Mouse (Mus musculus): Measurements from ENCODE around the gene Cxcl10. TPM values are rescaled to one million over a fixed set of nuclear protein-coding genes. Genes with fewer than 3 reads are reported as not detected.

The Cxcl10 gene
- polyA plus RNA-seq, 1 experiment: not detected

DNA sequence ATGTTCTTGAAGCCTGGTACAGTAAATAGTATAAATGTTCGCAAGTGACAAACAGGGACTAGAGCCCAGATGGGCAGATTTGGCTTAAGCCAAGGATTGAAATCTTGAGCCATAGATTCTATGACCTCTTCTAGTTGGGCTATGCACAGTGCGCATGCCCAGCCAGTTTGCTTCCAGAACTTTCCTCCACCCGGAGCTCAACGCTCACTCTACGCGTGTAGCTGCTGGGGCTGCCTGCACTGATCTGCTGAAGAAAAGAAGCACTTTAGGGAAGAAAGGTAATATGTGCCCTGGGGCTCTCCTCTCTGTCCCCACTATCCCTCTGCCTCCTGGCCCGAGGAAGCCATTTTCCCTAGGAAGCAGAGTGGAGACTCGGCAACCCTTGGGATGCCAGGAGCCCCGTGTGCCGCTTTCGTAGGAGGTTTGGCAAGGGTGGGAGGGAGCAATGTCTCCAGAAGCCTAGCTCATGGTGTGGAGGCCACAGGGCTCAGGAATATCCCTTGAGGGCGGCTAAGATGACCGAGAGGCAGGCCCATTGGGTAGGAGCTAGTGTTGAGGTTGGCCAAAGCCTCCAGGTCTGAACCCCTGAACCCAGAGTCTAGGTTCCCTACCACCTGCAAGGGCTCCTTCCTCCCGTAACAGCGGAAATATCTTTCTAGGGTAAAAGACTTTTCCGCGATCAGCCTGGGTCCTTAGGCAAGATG lies 16.9 kb downstream of the Cxcl10 start, which contains the start of gene Art3:
Gene Art3, plus strand, starts transcription at position 193 of the 704 bp plus-strand sequence.
- Histone ChIP-seq H3K27me3 (ENCODE audit: control insufficient read depth) (peaks cover 7% of the 10 kb centered on the region), H3K9me3 (ENCODE audit: control insufficient read depth, low read length) (no peaks in the 10 kb centered on the region), H3K4me3 (replicated peaks) (no peak within 1 kb of the TSS), H3K4me1 (ENCODE audit: control insufficient read depth) (no peaks in the 10 kb centered on the region), H3K36me3 (ENCODE audit: control insufficient read depth) (no peaks in the 10 kb centered on the region)
- TF ChIP-seq TAL1 (IDR thresholded peaks at IDR 0.05; ENCODE audit: low read length) (no peak), GATA1 (IDR thresholded peaks at IDR 0.05; ENCODE audit: low read length) (no peak)

DNA sequence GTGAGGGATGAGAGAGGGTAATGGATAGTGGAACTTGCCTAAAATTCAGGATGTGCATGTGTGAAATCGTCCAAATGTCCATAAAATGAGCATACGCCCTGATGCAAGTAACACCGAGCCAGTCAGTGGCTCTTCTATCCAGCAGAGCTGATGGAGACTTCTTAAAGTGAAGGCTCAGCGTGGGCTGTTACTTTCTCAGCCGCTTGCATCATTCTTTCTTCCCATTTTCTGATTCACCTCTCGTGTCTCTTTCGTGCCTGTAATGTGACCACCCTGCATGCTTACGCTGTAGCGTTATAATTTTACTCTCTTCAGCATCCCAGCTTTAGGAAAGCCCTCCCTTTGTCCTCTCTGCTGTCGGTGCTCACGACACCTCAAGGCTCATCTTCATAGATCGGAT lies 17.6 kb downstream of the Cxcl10 start:
- peaks cover 11% of the 10 kb centered on the region for H3K27me3 ChIP-seq (ENCODE audit: control insufficient read depth)
- TF ChIP-seq TAL1 (IDR thresholded peaks at IDR 0.05; ENCODE audit: low read length) (no peak), GATA1 (IDR thresholded peaks at IDR 0.05; ENCODE audit: low read length) (no peak)
- no peak overlapping the region for H3K4me3 ChIP-seq (replicated peaks)
- H3K9me3 ChIP-seq (ENCODE audit: control insufficient read depth, low read length): no peaks in the 10 kb centered on the region
- no peaks in the 10 kb centered on the region for H3K36me3 ChIP-seq (ENCODE audit: control insufficient read depth)
- no peaks in the 10 kb centered on the region for H3K4me1 ChIP-seq (ENCODE audit: control insufficient read depth)

DNA sequence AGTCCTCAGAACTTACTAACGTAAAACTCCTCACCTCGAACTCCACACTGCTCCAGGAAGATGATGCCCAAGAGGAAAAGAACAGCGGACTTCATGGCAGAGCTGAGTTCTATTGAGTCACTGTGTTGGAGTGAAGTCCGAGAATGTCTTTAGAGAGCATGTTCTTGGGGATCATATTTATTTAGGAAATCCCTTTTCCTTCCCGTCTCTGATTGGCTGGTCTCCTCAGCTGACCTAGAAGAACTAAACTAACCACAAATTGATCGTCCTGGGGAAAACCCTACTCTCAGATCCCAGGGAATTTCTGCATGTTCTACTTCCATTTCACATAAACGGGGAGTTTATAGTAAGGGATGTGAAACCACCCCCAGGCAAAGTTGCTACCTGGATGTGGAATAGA lies 20.8 kb downstream of the Cxcl10 start, which contains the start of gene Cxcl9:
Gene Cxcl9, minus strand, starts transcription at position 151 of the 400 bp plus-strand sequence.
- Histone ChIP-seq H3K4me3 (replicated peaks) (no peak within 1 kb of the TSS), H3K9me3 (ENCODE audit: control insufficient read depth, low read length) (no peaks in the 10 kb centered on the region), H3K4me1 (ENCODE audit: control insufficient read depth) (no peaks in the 10 kb centered on the region), H3K27me3 (ENCODE audit: control insufficient read depth) (peaks cover 11% of the 10 kb centered on the region), H3K36me3 (ENCODE audit: control insufficient read depth) (no peaks in the 10 kb centered on the region)
- no peak for TF ChIP-seq TAL1 (IDR thresholded peaks at IDR 0.05; ENCODE audit: low read length)
- no peak for TF ChIP-seq GATA1 (IDR thresholded peaks at IDR 0.05; ENCODE audit: low read length)

DNA sequence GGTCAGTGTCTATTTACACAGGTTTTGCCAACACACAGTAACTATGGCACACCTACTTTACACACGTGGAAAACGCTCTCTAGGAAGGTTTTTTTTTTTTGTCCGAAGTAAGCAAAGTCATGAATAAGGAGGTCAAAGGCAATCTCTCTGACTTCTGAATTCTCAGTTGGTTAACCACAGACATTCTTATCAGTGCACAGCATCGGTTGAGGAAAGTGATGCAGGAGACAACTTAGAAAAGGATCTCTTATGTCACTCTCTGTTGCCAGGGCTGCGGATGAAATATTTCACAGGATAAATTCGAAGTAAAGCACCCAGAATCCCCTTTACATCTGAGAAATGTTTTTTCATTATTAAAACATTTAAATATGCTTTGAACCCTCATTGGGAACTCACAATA lies 21.3 kb downstream of the Cxcl10 start:
- Histone ChIP-seq H3K36me3 (ENCODE audit: control insufficient read depth) (no peaks in the 10 kb centered on the region), H3K9me3 (ENCODE audit: control insufficient read depth, low read length) (no peaks in the 10 kb centered on the region), H3K4me3 (replicated peaks) (no peak overlapping the region), H3K4me1 (ENCODE audit: control insufficient read depth) (no peaks in the 10 kb centered on the region), H3K27me3 (ENCODE audit: control insufficient read depth) (peaks cover 11% of the 10 kb centered on the region)
- TF ChIP-seq TAL1 (IDR thresholded peaks at IDR 0.05; ENCODE audit: low read length) (no peak), GATA1 (IDR thresholded peaks at IDR 0.05; ENCODE audit: low read length) (no peak)

DNA sequence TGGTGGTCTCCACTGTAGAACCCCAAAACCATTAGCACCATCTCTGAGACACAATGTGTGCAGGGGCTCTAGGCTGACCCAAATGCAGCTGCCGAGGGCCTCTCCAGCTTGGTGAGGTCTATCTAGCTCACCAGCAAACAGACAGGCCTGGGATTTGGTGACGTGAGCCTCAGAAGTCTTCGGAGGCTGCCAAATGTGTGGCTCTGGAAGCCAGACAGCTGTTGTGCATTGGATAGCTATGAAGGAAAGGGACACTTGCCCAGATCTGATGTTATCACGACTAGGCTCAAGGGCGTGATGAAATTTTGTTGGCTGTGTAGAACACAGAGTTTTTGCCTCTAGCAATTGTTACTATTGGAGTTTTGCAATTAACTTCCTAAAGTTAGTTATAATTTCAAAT lies 25.4 kb downstream of the Cxcl10 start:
- peaks cover 10% of the 10 kb centered on the region for H3K27me3 ChIP-seq (ENCODE audit: control insufficient read depth)
- H3K4me1 ChIP-seq (ENCODE audit: control insufficient read depth): no peaks in the 10 kb centered on the region; the same call in 1 of the 2 replicates
- H3K9me3 ChIP-seq (ENCODE audit: control insufficient read depth, low read length): no peaks in the 10 kb centered on the region
- no peaks in the 10 kb centered on the region for H3K36me3 ChIP-seq (ENCODE audit: control insufficient read depth)
- no peak for TF ChIP-seq GATA1 (IDR thresholded peaks at IDR 0.05; ENCODE audit: low read length)
- TF ChIP-seq TAL1 (IDR thresholded peaks at IDR 0.05; ENCODE audit: low read length): no peak
- H3K4me3 ChIP-seq (replicated peaks): no peak overlapping the region

DNA sequence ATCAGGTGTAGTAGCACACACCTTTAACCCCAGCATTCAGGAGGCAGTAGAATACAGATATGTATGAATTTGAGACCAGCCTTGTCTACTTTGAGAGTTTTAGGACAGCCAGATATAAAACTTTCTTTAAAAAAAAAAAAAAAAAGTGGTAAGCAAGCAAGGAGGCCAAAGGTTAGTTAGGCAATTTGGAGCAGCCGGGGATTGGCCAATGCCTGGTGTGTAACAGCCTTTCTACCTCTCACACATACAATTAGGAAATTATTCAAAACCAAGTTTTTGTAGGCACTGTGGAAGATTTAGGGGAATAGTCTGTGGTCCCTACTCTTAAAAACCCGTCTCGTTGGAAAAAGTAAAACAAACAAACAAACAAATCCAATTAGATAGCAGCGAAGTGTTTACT lies 26.1 kb downstream of the Cxcl10 start:
- no peaks in the 10 kb centered on the region; the same call in 1 of the 2 replicates for H3K4me1 ChIP-seq (ENCODE audit: control insufficient read depth)
- no peak overlapping the region for H3K4me3 ChIP-seq (replicated peaks)
- H3K27me3 ChIP-seq (ENCODE audit: control insufficient read depth): peaks cover 5% of the 10 kb centered on the region
- H3K9me3 ChIP-seq (ENCODE audit: control insufficient read depth, low read length): no peaks in the 10 kb centered on the region
- TF ChIP-seq GATA1 (IDR thresholded peaks at IDR 0.05; ENCODE audit: low read length) (no peak), TAL1 (IDR thresholded peaks at IDR 0.05; ENCODE audit: low read length) (no peak)
- no peaks in the 10 kb centered on the region for H3K36me3 ChIP-seq (ENCODE audit: control insufficient read depth)

DNA sequence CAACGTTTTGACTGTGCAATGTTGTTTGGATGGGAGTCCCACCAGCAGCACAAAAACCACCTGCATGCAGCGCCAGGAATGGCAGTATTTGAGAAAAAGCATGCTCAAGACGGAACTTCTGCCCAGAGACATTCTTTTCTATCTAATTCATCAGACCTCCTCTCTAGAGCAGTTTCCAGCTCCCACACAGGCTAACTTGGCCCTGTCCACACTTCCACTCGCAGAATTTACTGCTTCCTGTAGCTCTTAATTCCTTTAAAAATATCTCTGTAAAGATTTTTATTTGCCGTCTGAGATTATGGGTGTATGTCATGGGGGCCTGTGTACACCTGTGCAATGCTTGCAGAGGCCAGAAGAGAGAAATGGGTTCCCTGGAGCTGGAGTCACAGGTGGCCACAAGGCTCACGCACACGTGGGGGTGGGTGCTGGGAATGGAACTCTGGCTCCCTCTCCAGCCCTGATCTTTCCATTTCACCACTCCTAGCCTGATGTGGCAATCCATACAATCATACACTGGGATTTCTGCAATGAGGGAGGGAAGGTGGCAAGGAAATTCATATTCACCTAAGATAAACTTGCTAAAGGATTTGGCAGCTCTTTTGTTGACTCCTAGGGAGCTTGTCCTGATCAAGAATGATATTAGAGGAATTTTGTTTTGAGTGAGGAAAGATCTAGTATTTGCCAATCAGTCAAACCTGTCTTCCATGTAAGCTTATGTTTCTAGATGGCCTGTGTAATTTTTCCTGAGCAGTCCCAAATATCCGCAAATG lies 26.9 kb downstream of the Cxcl10 start:
- Histone ChIP-seq H3K4me3 (replicated peaks) (no peak overlapping the region), H3K9me3 (ENCODE audit: control insufficient read depth, low read length) (no peaks in the 10 kb centered on the region), H3K36me3 (ENCODE audit: control insufficient read depth) (no peaks in the 10 kb centered on the region), H3K27me3 (ENCODE audit: control insufficient read depth) (peaks cover 4% of the 10 kb centered on the region), H3K4me1 (ENCODE audit: control insufficient read depth) (no peaks in the 10 kb centered on the region; the same call in 1 of the 2 replicates)
- TF ChIP-seq TAL1 (IDR thresholded peaks at IDR 0.05; ENCODE audit: low read length) (no peak), GATA1 (IDR thresholded peaks at IDR 0.05; ENCODE audit: low read length) (no peak)

DNA sequence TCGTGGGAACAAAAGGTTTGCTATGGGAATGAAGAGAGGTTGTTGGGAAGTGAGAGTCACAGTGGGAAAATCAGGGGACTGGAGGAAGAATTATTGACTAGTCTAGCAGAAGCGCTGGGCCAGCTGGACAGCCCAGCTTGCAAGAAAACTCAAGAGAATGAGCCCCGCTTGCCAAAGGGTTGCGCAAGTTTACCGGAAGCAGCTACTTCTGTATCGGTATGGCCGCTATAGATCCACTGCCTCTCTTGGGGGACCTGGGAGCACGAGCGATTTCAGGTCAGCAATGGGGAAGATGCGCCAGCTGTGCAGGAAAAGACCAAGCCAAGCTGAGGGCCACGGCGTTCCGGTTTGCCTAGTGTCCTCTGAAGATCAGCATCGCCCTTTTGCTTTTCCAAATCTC lies 30.1 kb downstream of the Cxcl10 start:
- Histone ChIP-seq H3K27me3 (ENCODE audit: control insufficient read depth) (no peaks in the 10 kb centered on the region), H3K9me3 (ENCODE audit: control insufficient read depth, low read length) (no peaks in the 10 kb centered on the region), H3K4me1 (ENCODE audit: control insufficient read depth) (no peaks in the 10 kb centered on the region; the same call in 1 of the 2 replicates), H3K36me3 (ENCODE audit: control insufficient read depth) (no peaks in the 10 kb centered on the region), H3K4me3 (replicated peaks) (no peak overlapping the region)
- TF ChIP-seq TAL1 (IDR thresholded peaks at IDR 0.05; ENCODE audit: low read length): no peak
- TF ChIP-seq GATA1 (IDR thresholded peaks at IDR 0.05; ENCODE audit: low read length): no peak

DNA sequence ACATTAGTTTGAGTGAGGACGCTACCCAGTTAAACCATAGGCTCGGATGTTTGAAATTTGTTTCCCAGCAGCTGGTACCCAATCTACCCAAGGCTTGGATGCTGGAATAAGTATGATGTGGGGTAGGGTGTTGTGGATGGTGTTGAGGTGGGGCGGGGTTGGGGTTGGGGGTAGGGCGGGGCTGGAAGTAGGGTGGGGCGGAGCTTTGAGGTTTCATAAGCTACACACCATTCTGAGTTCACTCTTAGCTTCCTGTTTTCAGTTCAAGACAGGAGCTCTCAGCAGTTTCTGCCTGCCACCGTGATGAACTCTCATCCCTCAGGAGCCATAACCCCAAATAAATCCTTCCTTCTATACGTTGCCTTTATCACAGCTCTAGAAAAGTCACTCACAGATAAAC lies 30.6 kb downstream of the Cxcl10 start:
- Histone ChIP-seq H3K9me3 (ENCODE audit: control insufficient read depth, low read length) (no peaks in the 10 kb centered on the region), H3K36me3 (ENCODE audit: control insufficient read depth) (no peaks in the 10 kb centered on the region), H3K4me3 (replicated peaks) (no peak overlapping the region), H3K4me1 (ENCODE audit: control insufficient read depth) (no peaks in the 10 kb centered on the region; the same call in 1 of the 2 replicates), H3K27me3 (ENCODE audit: control insufficient read depth) (no peaks in the 10 kb centered on the region)
- TF ChIP-seq TAL1 (IDR thresholded peaks at IDR 0.05; ENCODE audit: low read length): no peak
- no peak for TF ChIP-seq GATA1 (IDR thresholded peaks at IDR 0.05; ENCODE audit: low read length)

All from erythroblast, embryonic 14.5 days (primary cell).